Mouse (Mus musculus) heart, postnatal 25 days (tissue): Measurements from ENCODE around the gene Yif1a. TPM values are rescaled to one million over a fixed set of nuclear protein-coding genes. Genes with fewer than 3 reads are reported as not detected.

Experiments used
- DNase-seq: peaks from one replicate; pipeline ENCODE4 v3.0.0; 2022; ENCODE audit warnings: low spot score
- intact Hi-C: fragments of 180-260 bp; cut with DNase I; formaldehyde crosslinking; loops from one replicate; pipeline ENCODE4 v1.15.1; 2025
- total RNA-seq, 2 experiments: library from RNA; stranded (reverse); gene quantifications; 2 replicates each; pipeline ENCODE4 v1.2.3; 2021

Yif1a gene
- total RNA-seq, 2 experiments from 2014 or later: 91.5 to 92.6 TPM

DNA sequence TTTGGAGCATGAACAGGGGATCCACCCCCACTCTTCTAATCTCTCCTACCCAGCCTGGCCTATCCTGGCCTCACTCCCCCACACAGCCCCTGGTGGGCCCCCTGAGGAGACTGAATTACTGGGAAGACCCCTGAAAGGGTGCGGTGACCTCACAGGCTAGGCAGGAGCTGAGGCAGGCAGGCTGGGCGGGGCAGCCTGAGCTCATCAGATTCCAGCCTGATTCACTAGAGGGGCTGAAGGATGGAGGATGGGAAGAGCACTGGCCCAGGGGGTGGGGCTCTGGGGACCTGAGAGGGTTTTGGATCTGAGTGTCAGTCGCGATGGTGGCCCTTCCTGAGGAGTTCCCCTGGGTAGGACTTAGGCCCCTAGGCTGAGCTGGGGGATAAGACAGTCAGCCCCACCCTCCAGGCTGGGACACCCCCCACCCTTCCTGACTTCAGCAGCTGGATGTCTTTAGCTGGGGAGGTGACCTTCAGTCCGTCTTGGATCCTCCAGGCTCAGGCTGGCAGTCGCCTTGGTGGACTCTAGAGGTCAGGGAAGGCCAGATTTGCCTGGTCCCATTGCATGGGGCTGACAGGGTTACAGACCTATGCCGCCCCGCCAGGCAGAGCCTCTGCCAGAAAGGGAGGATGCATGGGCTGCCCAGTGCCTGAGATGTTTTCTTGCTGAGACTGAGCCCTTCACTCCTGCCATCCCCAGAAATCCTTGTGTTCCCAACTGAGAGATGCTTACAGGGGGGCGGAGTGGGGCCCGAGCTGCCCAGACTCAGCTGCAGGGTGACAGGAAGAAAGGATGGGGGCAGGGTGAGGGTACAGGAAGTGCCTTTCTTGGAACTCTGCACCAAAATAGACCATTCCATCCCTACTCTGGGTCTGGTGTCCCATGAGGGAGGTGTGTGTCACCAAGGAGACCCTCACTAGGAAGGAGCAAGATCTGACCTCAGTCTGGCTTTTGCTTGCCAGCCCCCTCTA, 29.3 kb upstream of the Yif1a start:
- intact Hi-C loops: no loop called here
- peak; percentile 27 for DNase-seq

DNA sequence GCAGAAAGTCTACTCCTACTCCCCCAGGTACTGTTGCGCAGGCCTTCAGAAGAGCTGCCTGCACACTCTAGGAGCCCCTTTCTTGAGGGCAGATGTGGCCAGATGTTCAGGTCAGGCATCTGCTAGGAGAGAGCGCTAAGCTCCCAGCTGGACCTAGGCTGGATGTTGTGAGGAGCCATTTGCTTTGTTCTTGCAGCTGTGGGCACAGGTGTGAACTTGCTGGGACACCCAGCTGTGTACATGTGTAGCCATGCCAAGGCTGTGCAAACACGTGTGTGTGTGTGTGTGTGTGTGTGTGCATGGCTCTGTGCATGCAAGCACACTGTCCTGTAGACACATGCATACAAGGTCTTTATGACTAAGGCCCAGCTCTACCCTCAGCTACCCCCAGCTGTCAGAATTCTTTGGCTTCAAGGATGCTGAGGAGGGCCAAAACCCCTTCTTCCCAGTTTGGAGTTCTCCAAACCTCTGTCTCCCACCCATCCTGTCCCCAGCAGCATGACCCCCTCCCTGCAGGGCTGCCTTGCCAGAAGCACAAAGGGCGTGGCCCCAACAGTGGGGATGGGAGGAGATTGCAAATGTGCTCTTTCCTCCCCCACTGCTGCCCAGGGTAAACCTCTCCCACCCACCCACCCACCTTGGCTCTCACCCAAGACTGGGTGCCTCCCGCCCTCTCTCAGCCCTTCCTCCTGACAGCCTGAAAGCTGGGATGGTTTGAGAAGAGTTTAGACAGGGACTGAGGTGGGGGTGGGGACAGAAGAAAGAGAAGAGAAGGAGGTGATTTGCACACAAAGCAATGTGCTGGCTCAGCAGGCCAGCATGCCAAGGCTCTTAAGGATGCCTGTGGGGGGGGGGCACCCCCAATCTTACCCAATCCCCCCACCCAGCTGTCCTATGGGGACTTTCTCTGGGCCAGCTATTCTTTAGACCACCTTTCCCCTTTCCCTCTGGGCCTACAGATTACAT, 27.7 kb upstream of the Yif1a start:
- intact Hi-C loops: no loop called here
- DNase-seq: peak; percentile 40

DNA sequence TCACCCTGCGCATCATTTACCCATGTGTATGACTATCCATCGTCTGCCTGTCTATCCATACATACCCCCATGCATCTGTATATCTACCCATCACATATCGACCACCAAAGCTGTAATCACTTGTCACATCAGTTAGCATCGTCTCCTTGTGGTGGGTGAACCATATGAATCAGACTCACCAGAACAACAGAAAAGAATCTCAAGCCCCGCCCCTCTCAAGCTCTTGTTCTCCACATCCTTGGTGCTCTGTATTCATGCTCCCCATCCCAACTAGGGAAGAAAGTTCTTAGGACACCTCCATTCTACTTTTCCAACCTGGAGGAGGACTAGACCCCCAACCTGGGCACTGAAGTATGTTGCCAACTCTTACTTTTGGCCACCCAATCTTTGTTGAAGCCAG, 26.3 kb upstream of the Yif1a start:
- intact Hi-C loops: no loop called here
- DNase-seq: no peak

DNA sequence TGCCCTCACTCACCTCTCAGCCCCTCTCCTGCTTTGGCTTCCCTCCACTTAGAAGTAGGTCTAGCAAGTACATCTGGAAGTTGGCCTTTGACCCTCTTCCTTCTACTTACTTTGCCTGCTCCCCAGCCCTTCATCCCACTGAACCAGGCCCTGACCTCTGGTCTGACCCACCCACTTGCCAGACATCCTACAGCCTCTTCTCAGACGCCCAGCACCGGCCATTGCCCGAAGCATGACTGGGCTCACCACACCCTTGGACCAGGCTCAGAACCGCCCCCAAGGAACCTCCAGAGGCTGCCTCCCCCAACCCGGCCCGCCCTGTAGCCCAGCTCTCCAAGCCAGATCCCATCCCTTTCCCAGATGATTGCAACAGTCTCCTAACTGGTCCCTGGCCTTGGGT, 25.9 kb upstream of the Yif1a start:
- no peak for DNase-seq
- intact Hi-C loops: no loop called here

DNA sequence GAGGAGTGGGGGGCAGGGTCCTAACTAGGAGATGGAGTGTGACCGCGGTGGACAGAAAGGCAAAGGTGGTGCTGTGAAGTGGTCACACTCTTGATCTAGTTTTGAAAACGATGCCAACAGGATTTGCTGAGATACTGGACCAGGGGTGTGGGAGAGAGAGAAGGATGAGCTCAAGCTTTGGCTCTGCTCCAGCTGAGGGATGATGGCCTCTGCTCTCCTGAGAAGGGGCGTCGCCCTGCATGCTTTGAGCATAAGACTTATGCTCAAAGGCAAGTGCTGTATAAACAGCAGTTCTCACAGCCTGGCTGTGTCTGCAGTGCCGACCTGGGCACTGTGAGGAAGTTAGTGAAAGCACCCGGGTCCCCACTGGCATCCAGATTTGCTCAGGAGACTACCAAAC, 23.2 kb upstream of the Yif1a start:
- intact Hi-C loops: no loop called here
- DNase-seq: no peak

DNA sequence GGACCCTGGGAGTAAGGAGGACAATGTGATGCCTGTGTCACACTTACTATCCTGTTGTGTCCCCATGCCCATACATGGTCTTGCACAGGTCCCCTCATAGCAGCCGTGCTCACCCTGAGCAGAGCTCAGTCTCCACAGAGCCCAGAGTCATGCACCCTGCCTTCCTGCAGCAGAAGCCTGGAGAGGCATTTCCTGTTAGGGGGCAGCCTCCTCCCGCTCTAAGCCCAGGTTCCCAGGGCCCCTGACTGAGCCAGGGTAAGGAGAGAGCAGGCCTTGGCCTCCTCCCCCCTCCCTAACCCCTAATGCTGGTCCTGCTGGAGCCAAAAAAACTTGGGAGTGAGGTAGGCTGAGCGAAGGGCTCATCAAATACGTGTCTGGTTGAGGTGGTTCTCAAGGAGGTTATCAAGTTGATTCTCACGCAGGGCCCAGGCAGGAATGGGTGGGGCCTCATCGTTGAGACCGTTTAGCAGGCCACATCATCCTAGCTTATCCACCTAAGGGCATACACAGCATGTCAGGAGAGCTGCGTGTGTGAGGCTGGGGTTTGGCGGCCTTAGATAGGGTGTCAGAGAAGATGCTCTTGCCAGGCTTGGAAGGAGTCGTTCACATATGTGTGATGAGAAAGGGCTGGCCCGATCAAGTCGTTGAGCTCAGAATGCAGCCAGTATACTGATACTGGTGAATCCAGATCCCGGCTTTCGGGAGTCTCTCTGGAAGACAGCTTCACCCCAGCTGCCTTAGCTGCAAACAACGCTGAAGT, 21.1 kb upstream of the Yif1a start:
- no peak for DNase-seq

DNA sequence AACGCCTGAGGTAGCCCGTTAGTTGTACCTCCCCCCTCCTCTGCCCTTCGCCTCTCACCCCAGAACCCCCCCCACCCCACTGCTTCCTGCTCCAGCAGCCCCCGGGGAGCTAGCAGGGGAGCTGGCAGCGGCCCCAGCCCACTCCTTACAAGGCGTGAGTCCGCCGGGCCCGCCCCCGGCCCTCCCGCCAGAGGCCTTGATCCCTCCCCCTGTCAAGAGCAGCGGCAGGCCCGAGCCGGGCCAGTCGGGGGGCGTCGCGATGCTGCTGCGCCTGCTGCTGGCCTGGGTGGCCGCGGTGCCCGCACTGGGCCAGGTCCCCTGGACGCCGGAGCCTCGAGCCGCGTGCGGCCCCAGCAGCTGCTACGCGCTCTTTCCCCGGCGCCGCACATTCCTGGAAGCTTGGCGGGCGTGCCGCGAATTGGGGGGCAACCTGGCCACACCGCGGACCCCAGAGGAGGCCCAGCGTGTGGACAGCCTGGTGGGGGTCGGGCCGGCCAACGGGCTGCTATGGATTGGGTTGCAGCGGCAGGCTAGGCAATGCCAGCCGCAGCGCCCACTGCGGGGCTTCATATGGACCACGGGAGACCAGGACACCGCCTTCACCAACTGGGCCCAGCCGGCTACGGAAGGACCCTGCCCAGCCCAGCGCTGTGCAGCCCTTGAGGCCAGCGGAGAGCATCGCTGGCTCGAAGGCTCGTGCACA, 20.3 kb upstream of the Yif1a start, which contains the start of gene Cd248:
TSS of gene Cd248 (plus strand) at position 212 of the 703 bp plus-strand sequence.
- intact Hi-C loops: no loop called here
- peak; percentile 75 for DNase-seq

More for the DNA sequence above, 21.1 kb upstream of the Yif1a start:
- intact Hi-C loops: no loop called here

DNA sequence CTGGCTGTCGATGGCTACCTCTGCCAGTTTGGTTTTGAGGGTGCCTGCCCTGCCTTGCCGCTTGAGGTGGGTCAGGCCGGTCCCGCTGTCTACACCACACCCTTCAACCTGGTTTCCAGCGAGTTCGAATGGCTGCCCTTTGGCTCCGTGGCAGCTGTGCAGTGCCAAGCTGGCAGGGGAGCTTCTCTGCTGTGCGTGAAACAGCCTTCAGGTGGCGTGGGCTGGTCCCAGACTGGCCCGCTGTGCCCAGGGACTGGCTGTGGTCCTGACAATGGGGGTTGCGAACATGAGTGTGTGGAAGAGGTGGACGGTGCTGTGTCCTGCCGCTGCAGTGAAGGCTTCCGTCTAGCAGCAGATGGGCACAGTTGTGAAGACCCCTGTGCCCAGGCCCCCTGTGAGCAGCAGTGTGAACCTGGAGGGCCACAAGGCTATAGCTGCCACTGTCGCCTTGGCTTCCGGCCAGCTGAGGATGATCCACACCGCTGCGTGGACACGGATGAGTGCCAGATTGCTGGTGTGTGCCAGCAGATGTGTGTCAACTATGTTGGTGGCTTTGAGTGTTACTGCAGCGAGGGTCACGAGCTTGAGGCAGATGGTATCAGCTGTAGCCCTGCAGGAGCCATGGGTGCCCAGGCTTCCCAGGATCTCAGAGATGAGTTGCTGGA, 19.6 kb upstream of the Yif1a start:
- DNase-seq: no peak
- intact Hi-C loops: no loop called here

DNA sequence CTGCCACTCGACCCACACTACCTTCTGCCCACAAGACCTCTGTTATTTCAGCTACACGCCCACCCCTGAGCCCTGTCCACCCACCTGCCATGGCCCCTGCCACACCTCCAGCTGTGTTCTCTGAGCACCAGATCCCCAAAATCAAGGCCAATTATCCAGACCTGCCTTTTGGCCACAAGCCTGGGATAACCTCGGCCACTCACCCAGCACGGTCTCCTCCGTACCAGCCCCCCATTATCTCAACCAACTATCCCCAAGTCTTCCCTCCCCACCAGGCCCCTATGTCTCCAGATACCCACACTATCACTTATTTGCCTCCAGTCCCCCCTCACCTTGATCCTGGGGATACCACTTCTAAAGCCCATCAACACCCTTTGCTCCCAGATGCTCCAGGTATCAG, 18.9 kb upstream of the Yif1a start:
- no peak for DNase-seq
- intact Hi-C loops: no loop called here

DNA sequence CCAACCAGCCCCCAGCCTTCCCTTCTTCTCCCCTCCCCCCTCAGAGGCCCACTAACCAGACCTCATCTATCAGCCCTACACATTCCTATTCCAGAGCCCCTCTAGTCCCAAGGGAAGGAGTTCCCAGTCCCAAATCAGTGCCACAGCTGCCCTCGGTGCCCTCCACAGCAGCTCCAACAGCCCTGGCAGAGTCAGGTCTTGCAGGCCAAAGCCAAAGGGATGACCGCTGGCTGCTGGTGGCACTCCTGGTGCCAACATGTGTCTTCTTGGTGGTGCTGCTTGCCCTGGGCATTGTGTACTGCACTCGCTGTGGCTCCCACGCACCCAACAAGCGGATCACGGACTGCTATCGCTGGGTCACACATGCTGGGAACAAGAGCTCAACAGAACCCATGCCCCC, 18.4 kb upstream of the Yif1a start:
- DNase-seq: no peak
- intact Hi-C loops: no loop called here

DNA sequence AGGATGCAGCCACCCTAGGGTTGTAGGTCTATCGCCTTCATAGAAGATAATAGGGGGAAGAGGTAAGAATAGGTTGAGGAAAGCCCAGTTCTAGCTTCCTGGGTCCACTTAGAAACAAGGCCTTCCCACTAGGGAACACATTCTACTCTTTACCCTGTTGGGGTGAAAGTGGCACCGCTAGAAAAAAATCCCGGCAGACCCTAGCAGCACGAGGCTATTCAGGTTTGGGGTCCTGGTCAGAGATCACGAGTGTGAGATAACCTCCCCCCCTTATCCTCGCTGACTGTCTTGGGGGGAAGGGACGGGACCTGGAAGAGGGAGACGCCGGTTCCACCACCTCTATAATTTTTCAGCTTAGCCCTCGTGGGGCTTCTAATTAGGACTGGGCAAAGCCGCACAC, 17.3 kb upstream of the Yif1a start:
- intact Hi-C loops: no loop called here

DNA sequence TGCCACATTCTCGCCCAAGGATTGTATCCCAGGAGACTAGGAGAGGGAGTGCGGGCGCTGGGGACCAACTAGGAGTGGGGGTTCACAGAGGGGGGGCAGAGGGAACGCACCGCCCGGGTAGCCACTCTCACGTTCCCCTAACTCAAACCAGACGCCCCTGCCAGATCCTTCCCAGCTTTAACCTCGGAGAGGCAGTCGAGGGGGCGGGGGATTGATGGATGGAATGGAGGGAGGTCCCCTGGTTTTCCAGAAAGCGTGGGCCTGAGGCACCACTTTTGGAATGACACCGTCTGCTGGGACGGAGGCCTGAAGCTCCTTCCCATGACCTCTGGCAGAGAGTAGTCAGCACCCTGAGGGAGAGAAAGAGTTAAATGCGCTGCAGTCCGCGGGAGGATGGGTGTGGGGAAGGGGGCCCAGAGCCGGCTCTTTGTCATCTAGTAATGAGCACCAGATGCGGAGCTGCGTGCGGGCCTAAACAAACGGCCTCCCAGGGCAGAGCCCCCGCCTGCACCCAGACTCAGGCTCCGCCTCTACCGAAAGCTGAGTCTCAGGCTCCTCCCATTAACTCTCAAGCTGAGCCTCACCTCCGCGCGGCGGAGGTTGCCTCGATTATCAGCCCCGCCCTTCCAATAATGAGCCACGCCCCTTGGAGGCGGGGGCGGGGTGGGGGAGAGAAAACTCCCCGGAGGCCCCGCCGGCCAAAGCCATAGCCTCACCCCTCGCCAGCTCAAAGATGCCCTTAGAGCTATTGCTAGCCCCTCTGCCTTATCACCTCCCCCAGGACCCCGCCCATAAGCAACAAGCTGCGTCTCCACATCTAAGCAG, 16.6 kb upstream of the Yif1a start:
- intact Hi-C loops: loop anchor here (2.0 kb wide), 1 partner anchor 57 kb away; no protein-coding TSS in a partner anchor
- DNase-seq: peak; percentile 77

More for the DNA sequence above, 17.3 kb upstream of the Yif1a start:
- no peak for DNase-seq

DNA sequence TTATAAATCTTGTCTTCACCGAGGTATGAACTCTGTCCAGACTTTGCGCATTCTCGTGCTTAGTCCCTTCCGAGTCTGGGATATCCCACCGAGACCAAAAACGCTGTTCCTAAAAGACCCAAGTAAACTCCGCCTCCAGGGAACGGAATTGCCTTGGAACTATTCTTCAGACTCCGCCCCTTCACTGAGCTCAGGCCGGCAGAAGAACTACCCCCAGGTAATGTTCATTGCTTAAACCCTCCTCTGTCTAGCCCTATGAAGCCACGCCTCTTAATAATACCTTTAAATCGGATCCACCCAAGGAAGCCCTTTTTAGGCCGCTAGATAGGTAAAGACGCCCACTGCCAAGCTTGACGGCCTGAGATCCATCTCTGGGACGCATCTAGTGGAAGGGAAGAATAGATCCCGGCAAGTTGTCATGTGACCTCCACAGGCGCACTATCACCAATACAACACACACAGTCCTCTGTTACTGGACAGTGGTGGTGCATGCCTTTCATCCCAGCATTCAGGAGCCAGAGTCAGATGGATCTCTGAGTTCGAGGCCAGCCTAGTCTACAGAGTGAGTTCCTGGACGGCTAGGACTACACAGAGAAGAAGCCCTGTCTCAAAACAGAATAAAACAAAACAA, 15.8 kb upstream of the Yif1a start:
- intact Hi-C loops: loop anchor here (1.0 to 2.0 kb wide), 2 partner anchors 16 to 58 kb away; no protein-coding TSS in a partner anchor

DNA sequence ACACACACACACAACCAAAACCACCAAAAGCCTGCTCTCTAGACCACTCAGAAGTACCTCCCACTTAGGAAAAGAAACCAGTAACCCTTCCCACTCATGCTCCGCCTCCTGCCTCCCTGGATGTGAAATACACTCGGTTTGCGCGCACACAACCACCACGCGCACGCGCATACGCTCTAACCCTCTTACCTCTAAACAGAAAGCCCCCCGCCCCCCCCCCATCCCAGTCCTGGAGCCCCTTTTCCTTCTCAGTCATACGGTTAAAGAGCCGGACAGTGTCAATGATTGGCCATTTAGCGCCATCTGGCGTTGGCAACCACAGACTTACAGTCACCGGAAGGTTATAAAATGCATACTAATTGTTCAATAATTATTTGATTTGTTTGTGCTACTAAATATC, 15.3 kb upstream of the Yif1a start:
- intact Hi-C loops: loop anchor here (1.0 to 2.0 kb wide), 2 partner anchors 17 to 58 kb away; no protein-coding TSS in a partner anchor
- DNase-seq: no peak

More for the DNA sequence above, 15.8 kb upstream of the Yif1a start:
- DNase-seq: no peak

DNA sequence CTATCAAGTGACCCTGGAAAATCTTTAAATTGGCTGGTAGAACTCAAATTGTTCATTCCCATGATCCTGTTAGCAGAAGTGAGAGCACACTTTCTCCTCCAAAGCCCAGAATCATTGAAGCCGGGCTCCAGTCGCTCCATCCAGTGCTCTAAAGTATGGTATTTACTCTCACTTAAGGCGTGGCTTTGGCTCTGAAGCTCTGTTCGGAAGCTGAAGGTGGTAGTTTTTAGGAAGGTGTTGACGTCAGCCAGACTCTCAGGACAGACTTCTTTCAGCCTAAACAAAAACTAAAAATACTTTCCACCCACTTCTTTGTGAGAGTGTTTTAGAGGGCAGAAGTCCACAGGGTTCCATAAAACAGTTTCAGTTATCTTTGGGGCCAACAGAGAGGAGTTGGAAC, 14.8 kb upstream of the Yif1a start:
- intact Hi-C loops: loop anchor here (1.0 to 2.0 kb wide), 2 partner anchors 17 to 59 kb away; no protein-coding TSS in a partner anchor
- DNase-seq: no peak

DNA sequence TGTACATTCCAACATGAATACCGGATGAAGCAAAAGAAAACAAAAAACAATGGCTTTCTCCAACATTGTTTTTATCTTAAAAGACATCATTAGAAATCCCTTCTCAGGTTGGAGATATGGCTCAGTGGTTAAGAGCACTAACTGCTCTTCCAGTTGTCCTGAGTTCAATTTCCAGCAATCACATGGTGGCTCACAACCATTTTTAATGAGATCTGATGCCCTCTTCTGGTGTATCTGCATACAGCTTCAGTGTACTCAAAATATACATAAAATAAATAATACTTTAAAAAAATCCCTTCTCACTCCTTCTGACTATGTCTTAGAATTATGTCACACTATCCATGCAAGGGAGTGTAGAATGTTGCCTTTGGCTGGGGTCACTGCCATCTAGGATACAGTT, 9.1 kb upstream of the Yif1a start:
- no peak for DNase-seq
- intact Hi-C loops: no loop called here

DNA sequence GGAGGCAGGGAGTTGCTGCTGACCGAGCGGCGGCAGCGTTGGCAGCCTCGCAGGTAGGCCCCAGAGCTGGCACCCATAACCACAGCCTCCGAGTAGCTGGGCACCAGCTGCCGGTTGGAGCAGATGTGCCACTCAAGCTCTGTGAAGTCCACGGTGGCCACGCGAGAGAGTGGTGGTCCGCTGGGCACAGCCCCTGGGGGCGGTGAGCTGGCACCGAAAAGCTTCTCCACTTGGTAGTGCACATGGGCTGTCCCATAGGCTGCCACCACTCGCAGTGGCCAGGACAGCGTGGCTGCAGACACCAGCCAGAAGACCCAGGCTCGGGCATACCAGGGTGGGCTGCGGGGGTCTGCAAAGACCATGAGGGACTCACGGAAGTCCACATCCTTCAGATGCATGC, 6.3 kb upstream of the Yif1a start:
- intact Hi-C loops: loop anchor here (5.0 kb wide), 1 partner anchor 35 kb away; no protein-coding TSS in a partner anchor

More for the DNA sequence above, 6.3 kb upstream of the Yif1a start:
- no peak for DNase-seq
